Mouse (Mus musculus) liver, adult 2 months (tissue): ENCODE measurements at regions not wholly inside any gene's neighbourhood (a gene's known extent, or its start where the extent isn't known, plus 50 kb on each side); places are given as distances from the start of the nearest gene placed in this dataset.

Experiments used
- CTCF ChIP-seq: fragments of 200-500 bp; IDR thresholded peaks from 2 replicates; pipeline ENCODE4 v1.5.1; 2011; ENCODE audit warnings: low read depth, low read length, control low read depth
- POLR2A ChIP-seq: fragments of 200-500 bp; IDR thresholded peaks from 2 replicates; pipeline ENCODE4 v1.6.1; 2011; ENCODE audit warnings: low read length, control low read depth; ENCODE audit not compliant: insufficient read depth; ENCODE audit errors: extremely low read depth

DNA sequence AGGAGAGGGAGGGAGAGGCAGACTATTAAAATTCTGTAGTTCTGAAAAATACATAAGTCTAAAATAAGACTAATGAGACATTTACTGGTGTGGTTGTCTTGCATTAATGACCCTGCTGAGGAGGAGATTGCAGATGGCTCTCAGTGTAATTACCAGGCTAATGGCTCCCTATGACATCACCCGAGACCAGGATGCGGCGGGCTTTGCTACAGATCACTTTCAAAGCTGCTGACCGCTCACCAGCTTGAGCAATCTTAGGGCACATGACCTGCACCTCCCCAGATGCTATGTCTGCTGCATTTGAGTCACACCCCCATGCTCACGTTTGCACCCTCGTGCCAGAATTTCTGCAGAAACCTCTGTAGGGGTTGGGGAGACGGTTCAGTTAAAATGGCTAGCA lies 242.0 kb downstream of the Gm26897 start:
- TF ChIP-seq POLR2A (no peak), CTCF (no peak)
